Mouse (Mus musculus): ENCODE data around the gene Fam98c.

Fam98c gene

GRCm38 (mm10) chr7:29108992-29109955 lies 46.8 kb downstream of the Fam98c start:
- peak in 1 of 2 experiments; percentile 18 for DNase-seq (ENCODE audit: low spot score in 2 of 2)

All from spleen, postnatal 36 days (tissue).